Mouse (Mus musculus) layer of hippocampus, adult 18-20 months (tissue): ENCODE data around the gene Tsku. TPM values are rescaled to one million over a fixed set of nuclear protein-coding genes. Genes with fewer than 3 reads are reported as not detected.

Experiments used
- DNase-seq, 2 experiments: peaks; one replicate each; pipeline ENCODE4 v3.0.0; 2022; ENCODE audit warnings: low spot score in 2 of 2
- total RNA-seq, 2 experiments: library from RNA; stranded (reverse); gene quantifications; 2 replicates each; pipeline ENCODE4 v1.2.3; 2021

The Tsku gene
- total RNA-seq, 2 experiments from 2014 or later: 1.1 to 1.6 TPM

DNA sequence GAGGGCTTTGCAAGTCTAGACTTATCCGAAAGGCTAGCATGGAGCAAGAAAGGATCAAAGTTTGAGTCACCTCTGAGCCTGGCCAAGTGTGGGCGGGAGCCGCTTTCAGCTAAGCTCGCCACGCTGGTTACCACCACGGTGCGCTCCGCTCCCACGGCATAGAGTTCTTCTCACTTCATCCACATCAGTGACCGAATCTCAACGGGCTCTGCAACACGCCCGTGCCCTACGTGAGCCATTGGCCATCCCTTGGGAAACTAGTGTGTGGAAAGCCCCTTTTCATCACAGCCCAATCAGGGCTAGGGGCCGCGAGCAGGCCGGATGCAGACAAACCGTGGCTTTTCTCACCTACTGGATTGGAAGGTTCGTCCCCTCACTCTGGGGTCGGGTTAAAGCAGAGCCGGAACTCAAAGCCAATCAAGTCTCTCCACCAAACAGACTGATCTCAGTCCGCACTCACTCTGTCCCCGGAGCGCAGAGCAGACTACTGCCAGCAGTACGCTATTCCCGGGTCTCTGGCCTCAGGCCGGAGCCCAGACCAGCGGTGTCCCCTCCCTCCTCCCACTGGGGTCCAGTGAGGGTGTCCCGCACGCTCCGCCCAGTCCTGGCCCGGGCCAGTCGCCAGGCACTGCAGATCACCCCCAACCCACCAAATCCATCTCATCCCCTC lies 1.0 kb downstream of the Tsku start:
- no peak for DNase-seq

DNA sequence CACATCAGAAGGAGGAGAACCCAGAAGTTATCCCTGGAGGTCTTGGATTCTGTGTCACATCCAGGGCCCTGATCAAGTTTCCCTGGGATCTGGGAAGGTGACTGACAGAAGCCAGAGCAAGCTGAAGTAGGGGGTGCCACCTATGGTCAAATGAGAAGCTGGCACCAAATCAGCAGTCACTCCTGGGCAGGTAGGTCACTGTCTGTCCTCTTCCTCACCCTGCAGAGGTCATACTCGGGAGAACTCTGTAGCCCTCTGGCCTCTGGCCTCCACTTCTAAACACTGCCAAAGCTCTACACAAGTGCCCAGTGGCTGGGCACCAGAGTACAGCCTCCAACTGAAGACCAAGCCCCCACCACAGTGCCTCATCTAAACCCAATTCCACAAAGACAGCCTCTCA lies 3.1 kb downstream of the Tsku start:
- no peak for DNase-seq

DNA sequence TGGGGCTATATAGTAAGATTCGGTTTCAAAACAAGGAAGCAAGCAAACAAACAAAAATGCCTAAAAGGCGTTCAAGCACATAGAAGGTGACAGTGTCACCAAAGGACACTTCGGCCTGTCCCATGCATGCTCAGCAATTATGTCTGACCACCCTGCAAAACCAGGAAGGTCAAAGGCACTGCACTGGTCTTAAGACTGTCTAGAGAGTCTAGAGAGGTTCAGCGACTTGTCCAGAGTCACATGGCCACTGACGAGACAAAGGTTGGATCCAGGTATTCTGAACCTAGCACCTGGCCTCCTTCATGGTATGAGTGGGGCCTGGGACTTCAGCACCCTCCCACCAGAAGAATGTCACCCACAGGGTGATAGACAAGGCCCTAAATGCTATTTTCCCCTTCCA lies 3.8 kb downstream of the Tsku start:
- no peak for DNase-seq

DNA sequence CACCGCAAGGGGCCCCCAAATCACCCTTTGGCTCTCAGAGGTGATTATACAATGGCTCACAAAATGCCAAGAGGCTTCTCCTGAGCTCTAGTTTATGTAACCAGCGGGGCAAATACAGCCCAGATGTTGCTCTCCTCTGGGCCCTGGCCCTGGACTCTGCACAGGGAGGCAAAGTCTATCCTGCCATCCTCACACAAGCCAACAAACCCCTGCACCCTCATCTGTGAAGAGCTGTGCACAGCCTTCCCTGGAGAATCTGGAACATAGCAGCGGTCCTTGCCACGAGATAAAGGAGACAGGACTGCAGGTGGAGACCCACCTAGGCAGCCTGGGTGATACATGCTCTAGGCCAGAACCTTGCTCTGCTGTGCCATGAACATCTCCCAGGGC lies 6.2 kb downstream of the Tsku start:
- DNase-seq: no peak

DNA sequence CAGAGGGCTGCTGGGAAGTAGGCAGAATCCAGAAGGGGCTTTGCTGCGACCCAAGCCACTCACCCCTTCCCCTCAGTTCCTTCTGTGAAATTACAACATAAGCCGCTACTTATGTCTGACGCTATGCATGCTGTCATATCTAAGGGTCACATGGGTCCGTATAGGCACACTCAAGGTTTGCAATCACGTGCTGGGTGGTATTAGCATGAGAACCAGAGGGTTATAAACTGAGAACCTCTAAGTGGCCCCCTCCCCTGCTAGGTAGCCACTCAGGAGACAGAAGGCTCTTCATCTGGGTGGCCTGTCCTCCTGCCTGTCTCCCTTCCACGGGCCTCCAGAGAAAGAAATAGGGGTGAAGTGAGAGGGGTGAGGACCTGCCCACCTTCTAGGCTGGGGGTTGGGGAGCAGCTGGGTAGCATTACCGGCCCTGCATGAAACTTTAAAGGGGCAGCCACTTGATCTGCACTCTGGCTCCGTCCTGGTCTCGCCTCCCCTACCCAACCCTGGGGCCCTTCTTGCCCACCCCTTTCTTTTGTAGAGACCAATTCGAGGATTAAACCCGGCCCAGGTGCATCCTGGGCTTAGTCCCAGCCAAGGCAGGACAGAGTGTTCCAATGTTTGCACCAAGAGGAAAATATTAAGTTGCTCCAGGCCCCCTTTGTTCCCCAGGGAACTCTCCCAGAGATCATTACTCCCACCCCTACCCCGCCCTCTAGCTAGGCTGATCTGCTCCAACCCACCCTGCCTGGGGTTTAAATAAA lies 6.8 kb downstream of the Tsku start:
- DNase-seq: no peak

DNA sequence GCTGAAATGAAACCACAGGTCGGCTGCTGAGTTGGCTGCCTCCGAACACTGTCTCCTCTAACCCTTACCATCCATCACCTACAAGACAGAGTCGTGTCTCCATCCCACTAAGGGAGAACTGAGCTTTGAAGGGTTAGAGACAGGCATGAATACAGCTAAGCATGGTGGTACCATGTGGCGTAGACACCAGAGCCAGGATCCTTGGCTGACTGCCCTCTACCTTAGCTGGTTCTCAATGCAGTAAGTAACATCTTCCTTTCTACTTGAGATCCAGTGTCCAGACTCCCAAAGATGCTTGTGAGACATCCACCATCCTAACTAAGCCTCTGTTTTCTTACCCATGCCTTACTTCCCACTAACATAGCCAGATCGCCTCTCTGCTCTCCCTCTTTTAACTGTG lies 7.5 kb downstream of the Tsku start:
- DNase-seq: no peak

DNA sequence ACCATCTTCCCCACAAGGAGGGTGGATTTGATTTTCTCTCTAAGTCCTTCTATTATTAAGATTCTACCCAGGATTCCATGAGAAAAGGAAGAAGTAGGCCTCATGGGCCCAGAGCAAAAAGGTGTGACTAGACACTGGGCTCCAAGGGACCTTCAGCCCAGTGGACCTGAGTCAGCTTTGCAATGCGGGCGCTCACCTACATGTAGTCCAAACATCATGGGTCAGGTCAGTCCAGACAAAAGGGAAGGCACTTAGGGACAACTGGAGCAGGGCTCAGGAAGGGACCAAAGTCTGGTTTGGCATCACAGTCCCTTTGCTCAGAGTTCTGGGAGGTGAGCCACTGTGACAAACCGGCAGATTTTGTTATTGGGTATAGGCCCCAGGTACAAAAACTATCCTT lies 9.6 kb downstream of the Tsku start:
- DNase-seq: no peak

DNA sequence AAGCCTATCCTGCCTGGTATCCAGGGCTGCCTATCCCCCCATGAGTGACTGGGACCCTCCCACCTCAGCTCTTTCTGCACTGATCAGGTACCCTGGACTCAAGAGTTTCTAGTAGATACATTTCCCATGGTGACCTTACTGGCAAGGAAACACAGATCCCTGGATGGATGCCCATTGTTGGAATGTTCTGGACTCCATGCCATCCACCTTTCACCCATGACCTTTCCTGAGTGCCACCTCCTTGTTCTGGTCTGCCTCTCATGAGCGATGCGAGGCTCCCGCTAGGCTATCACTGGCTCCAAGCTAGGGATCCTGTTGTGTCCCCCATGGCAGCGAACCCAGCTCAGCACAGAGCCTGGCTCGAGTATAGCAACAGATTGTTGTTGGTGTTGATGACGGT lies 11.3 kb downstream of the Tsku start:
- no peak for DNase-seq

DNA sequence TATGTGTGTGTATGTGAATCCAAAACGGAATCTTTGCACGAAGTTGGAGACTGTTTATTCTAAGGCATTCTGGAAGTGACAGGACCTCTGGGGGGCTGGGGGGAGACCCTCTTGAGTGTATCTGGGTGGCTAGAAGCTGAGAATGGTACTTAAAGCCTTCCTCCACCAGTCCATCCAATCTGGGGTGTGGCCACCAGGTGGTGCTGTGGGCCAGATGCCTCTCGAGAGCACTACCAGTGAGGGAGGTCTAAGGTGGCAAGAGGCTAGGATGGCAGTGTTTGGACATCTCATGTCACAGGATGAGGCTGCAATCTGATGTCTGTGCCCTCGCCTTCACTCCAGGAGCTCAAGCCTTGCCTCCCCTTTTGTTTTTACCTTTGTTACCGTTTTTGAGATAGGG lies 12.0 kb downstream of the Tsku start:
- DNase-seq: peak; percentile 61 to 85

DNA sequence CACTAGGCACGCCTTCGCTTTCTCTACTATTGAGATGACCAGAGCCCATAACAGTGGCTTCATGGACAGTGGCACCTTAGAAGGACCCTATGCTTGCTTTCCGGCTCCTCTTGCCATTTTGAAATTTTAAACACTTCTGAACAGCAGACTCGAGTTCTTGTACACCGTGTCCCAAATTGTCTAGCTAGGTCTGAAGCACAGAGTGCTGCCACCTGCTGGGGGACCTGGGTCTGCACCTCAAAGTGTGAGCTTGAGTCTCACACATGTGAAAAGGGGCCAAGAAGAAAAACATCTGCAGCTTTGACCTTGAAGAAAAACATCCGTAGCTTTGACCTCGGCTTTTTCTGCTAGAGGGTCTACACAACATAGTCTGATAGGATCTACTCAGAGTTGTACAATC lies 13.1 kb downstream of the Tsku start:
- DNase-seq: peak in 1 of 2 experiments; percentile 68

DNA sequence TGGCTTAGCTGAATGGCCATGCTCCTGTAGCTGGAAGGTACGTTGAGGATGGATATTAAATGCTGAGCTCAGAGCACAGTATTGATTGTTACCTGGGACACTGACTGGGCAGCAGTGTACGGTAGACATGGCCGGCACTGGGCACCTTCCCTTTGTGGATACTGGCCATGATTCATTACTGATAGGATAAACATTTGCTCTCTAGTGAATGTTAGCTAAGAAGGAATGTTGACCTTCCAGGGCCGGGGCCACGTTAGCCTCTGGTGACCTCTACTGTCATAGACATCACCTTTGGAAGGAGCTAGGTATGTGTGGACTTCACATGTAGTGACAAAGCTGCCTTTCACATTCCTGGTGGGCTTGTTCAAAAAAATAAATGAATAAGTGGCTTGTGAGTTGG lies 13.7 kb downstream of the Tsku start:
- DNase-seq: no peak

DNA sequence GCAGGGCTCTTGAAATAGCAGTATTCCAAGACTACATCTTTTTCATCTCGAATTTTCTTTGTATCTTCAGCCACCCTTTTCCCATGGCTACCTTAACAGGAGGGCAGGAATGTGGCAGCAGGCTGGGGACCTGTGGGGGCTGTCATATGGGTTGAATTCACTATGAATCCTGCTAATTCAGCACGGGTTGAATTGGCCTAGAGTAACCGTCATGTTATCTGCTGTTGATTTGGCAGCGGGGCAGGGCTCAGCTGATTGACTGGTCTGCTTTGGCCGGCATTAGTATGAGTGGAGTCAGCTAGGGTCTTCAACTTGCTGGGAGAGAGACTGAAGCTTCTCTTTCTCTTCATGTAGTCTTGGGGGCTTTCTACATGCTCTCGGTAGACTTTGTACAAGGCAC lies 16.1 kb downstream of the Tsku start:
- no peak for DNase-seq

DNA sequence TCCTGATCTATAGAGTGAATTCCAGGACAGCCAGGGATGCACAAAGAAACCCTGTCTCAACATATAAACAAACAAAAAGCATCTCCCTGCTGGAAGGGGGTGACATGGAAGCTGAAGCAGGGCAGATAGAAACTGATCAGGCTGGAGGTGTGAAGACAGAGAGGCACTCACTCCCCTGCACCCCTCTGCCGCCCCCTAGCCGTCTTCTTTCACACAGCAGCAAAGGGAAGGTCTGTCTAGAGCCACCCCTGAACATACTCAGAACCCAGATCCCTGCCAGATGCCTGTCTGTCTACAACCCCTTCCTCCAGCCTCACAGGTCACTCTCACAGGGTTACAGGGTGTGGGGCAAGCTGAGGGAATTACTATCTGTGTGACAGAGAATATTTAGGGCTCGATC lies 16.8 kb downstream of the Tsku start:
- peak in 1 of 2 experiments; percentile 26 for DNase-seq

DNA sequence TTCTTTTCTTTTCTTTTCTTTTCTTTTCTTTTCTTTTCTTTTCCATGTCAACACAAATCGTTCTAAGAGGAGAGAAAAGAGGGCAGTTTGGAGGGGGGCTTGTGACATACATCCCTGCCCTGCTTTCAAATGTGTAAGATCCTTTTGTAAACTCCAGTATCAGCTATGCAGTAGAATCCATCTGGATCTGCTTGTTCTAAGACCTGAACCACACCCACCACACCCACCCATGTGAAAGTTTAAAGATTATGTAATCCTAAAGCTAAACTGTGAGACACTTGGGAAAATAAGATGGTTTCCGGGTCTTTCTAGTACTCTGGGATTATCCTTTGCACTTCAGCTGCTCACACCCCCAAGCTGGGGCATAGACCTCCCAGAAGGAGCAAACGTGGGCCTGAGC lies 18.9 kb downstream of the Tsku start:
- no peak for DNase-seq

DNA sequence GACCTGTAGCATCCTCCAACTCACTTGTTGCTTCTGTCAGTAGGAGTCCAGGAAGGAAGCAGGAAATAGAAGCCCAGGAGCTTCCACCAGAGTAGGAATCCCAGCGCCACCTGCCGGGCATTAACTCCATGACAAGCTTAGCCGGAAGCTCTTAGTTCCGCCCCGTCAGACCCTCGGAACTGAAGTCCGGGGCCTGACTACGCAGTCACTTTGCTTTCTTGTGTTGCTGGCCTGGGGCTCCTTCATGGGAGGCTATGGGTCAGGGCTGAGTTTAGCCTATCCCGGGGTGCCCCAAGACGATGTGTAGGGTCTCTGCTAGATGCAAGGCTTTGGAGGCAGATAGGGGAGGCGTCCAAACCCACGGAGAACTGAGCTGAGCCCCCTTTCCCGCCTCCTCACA lies 19.7 kb downstream of the Tsku start:
- DNase-seq: peak; percentile 64 to 91

DNA sequence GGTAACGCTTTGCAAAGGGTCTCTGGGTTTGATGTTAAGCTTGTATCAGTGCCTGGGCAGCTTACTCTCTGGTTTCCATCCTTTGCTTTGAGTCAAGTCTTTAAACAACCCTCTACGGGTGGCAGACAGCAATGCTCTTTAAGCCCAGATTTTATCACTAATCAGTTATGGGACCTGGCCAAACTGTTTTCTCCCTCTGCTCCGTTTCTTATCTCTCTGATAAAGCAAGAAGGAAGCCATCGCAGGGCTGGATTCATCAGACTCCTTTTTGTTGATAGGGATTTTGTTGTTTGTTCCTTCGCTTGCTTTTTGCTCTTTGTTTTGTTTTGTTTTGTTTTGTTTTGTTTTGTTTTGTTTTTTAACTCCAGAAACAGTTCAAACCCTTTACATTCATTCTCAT lies 20.8 kb downstream of the Tsku start:
- no peak for DNase-seq

DNA sequence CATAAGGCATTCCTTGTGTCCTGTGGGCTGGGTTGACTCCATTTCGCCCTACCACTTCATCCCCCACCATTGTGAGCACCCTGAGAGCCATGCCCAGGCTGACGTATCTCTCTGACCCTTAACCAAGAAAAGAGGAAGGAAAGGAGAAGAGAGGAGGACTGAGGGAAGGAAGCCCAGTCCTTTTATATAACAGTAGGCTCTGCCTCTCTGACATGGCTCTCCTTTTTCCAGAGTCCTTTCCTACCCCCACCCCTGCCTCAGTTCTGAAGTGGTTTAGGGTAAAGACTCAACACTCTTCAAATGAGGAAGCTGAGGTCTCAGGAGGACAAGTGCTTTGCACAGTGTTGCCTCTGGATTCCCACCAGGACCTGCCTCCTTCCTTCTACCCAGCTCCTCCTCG lies 27.1 kb downstream of the Tsku start:
- no peak for DNase-seq

DNA sequence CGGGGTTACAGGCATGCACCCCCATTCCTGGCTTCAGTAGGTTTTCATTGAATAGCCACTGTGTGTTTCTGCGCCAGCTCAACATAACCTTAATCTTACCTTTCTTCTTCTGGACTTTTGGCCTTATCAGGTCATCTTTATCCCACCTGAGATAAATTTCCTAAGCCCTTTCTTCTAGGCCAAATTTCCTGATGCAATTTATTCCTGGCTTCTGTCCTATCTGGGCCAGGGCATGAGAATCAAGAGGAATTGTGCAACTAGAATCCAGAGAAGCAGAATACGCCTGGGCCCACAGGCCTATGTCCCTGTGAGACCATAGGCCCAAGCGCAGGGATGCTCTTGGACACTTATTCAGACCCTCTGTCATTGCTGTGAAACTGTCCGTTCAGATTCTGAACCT lies 27.6 kb downstream of the Tsku start:
- DNase-seq: no peak

DNA sequence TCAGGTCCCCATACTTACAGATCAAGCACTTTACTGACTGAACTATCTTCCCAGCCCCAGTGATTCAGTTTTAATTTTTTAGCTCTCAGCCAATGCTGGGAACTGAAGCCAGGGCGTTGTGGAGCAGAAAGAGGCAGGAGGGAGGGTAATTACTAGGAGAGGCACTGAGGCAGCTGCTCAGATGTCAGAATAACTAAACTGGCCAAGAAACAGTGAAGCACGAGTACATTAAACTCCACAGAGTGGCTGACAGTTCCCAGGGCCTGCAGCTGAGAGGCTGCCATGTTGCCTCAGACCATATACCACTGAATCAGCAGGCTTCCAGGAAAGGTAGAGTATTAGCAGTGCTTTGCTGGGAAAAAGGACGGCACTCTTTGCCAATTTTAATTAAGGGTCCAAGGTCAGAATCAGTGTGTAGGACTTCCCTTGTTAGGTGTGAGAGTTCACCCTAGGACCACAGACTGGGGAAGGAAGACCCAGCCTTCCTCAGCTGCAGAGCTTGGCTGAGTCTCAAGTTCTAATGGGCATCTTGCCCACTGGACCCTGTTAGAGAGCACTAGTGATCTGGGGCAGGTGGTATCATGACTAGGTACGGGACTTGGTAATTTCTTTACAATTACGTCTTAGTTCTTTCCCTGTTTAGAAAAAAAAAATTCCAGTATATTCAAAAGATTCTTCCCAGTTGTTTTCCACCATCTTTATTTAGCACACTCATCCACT lies 28.3 kb downstream of the Tsku start:
- DNase-seq: no peak

DNA sequence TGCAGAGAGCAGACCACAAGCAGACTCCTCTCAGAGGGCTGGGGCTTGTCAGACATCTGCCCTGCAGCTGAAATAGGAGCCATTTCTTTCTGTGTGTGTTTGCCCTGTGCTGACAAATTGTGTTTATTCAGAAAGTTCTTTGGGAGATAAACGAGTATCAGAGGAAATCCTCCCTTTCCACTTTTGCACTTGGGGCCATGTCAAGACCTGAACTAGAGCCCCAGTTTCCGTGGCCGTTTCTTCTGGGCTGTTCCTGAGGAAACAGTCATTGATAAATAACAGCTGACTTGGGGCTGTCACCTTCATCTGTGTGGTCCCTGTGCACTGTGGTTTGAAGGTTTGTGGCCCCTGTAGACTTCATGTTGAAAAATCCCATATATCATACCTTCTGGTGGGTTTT lies 29.2 kb downstream of the Tsku start:
- no peak for DNase-seq

DNA sequence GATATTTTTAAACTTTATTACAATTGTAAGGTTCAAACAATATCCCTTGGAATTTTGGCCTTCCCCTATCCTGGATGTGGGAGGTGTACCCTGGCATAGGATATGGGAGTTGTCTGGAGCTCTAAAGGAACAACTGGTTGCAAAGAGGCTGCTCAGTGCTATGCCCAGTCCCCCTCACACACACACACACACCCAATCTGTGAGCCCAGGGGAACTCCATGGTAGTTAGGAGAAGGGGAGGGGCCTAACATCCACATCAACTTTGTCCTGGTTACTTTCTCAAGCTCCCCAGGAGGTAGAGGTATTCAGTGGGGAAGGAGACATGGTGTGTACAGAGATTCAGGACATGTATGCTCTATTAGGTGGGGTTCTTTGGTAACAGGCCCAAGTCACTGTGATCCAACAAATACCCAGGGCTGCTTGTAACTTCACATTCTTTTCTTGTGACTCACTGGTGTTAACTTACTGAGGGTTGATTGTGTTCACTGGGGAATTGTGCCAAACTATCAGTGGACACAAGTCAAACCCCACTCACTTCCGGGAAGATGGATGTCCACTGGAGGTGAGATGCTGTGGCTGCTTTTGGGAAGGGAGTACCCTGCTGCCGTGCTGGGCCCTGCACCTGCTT lies 30.6 kb downstream of the Tsku start:
- DNase-seq: no peak
